Mouse (Mus musculus) CH12.LX (cell line): ENCODE measurements at regions not wholly inside any gene's neighbourhood (a gene's known extent, or its start where the extent isn't known, plus 50 kb on each side); places are given as distances from the start of the nearest gene placed in this dataset.

Source experiments
- CTCF ChIP-seq, 2 experiments: IDR thresholded peaks in 1 of 2; conservative IDR thresholded peaks in 1 of 2; 2 replicates each; pipeline ENCODE4 v1.5.1; 2011 to 2012; ENCODE audit warnings: low read depth in 2 of 2, low read length in 2 of 2, improper control_type of control experiment in 1 of 2, inconsistent platforms in 1 of 2, mild to moderate bottlenecking in 1 of 2, moderate library complexity in 1 of 2
- MAX ChIP-seq: IDR thresholded peaks from 2 replicates; pipeline ENCODE4 v1.6.1; 2011; ENCODE audit warnings: low read length, improper control_type of control experiment
- MEF2A ChIP-seq: IDR thresholded peaks from 2 replicates; pipeline ENCODE4 v1.6.1; 2014; ENCODE audit warnings: low read depth, mild to moderate bottlenecking, inconsistent platforms, low read length, improper control_type of control experiment, borderline replicate concordance
- NRF1 ChIP-seq: IDR thresholded peaks from 2 replicates; pipeline ENCODE4 v1.6.1; 2014; ENCODE audit warnings: low read depth, mild to moderate bottlenecking, inconsistent platforms, low read length, improper control_type of control experiment, moderate library complexity
- POLR2A ChIP-seq: IDR thresholded peaks from 2 replicates; pipeline ENCODE4 v1.6.1; 2011; ENCODE audit warnings: low read depth, mild to moderate bottlenecking, improper control_type of control experiment, low read length
- POLR2AphosphoS2 ChIP-seq: IDR thresholded peaks from 2 replicates; pipeline ENCODE4 v1.6.1; 2011; ENCODE audit warnings: low read depth, low read length, improper control_type of control experiment
- TCF12 ChIP-seq: IDR thresholded peaks from 2 replicates; pipeline ENCODE4 v1.6.1; 2014; ENCODE audit warnings: low read depth, mild to moderate bottlenecking, inconsistent platforms, low read length, improper control_type of control experiment
- USF1 ChIP-seq: IDR thresholded peaks from 2 replicates; pipeline ENCODE4 v1.6.1; 2014; ENCODE audit warnings: low read depth, mild to moderate bottlenecking, inconsistent platforms, low read length, improper control_type of control experiment
- ZC3H11A ChIP-seq: IDR thresholded peaks from 2 replicates; pipeline ENCODE4 v1.6.1; 2012; ENCODE audit warnings: low read depth, mild to moderate bottlenecking, inconsistent platforms, low read length, improper control_type of control experiment
- ZNF384 ChIP-seq: IDR thresholded peaks from 2 replicates; pipeline ENCODE4 v1.6.1; 2012; ENCODE audit warnings: low read depth, low read length, improper control_type of control experiment, inconsistent platforms

DNA sequence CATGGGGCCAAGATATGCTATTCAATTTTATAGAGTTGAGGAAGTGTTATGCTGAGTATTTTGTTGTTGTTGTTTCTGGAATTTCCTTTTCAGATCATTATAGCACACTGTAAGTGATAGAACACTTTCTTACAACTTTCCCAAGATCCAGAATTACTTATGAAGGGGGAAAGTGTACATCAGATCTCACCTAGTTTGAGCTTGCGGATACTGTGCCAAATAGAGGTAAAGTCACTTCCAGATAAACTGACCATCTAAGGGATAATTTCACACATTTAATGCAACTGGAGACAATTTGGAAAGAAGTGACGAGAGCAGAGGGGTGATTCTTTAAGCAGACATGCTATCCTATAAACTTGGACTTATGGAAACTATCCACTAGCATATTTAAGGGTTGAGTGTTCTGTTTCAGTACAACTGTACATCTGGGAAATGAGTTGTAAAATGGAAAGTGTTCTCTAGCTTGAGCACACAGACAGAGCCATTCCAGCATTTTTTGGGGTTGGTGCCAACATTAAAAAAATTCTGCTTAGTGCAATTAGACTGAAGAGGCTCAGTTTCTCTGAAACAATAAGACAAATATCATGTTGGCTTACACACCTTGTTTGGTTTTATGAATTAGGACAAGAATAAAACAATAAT is 307.0 kb downstream of the Trim52 start:
- no peak for TF ChIP-seq CTCF (conservative IDR thresholded peaks at IDR 0.05 in 1 of 2, IDR thresholded peaks at IDR 0.05 in 1 of 2; ENCODE audit: low read depth in 2 of 2, low read length in 2 of 2)
- TF ChIP-seq TCF12, result no peak
- no peak for TF ChIP-seq MEF2A
- TF ChIP-seq MAX, result no peak
- TF ChIP-seq USF1, result no peak
- TF ChIP-seq POLR2AphosphoS2, result no peak
- no peak for TF ChIP-seq ZC3H11A
- no peak for TF ChIP-seq ZNF384
- TF ChIP-seq POLR2A, result no peak
- no peak for TF ChIP-seq NRF1
